Mouse (Mus musculus) limb, embryonic 10.5 days (tissue): ENCODE results near the gene Tex38. TPM values are rescaled to one million over a fixed set of nuclear protein-coding genes. Genes with fewer than 3 reads are reported as not detected.

Experiments used
- polyA plus RNA-seq: library from polyadenylated mRNA; unstranded; fragments of >200 nt; fragmentation: Nextera tagmentation; extraction: Ambion mirVana; gene quantifications from 2 replicates; pipeline ENCODE4 v1.2.1, GENCODE M21; 2016

Tex38 gene
- polyA plus RNA-seq, 1 experiment from 2014 or later: 0.43 TPM

Other genes with a start within 250 kb of the Tex38 start
- gene Cyp4a31, start 217.4 kb downstream of the Tex38 start, polyA plus RNA-seq: not detected in 2 replicates
- gene Cyp4a32, start 180.0 kb downstream of the Tex38 start, polyA plus RNA-seq: not detected in 2 replicates
- not detected in 2 replicates for gene Cyp4b1, start 133.3 kb downstream of the Tex38 start, polyA plus RNA-seq
- 30.8 and 34.0 TPM in 2 replicates for gene Efcab14, start 43.3 kb downstream of the Tex38 start, polyA plus RNA-seq
- gene Atpaf1, start 3.8 kb upstream of the Tex38 start, polyA plus RNA-seq: 55.8 and 58.0 TPM in 2 replicates
- gene Mob3c, start 47.1 kb upstream of the Tex38 start, polyA plus RNA-seq: 4.4 and 6.5 TPM in 2 replicates
- gene Mknk1, start 58.2 kb upstream of the Tex38 start, polyA plus RNA-seq: 23.1 and 29.6 TPM in 2 replicates
- gene Kncn, start 103.4 kb upstream of the Tex38 start, polyA plus RNA-seq: not detected in 2 replicates
- 0.11 TPM in 1 of 2 replicates, not detected in the other for gene 6430628N08Rik, start 109.6 kb upstream of the Tex38 start, polyA plus RNA-seq
- 0.05 and 0.11 TPM in 2 replicates for gene Dmbx1, start 158.9 kb upstream of the Tex38 start, polyA plus RNA-seq
- 0.49 and 0.58 TPM in 2 replicates for gene Faah, start 236.9 kb upstream of the Tex38 start, polyA plus RNA-seq